Mouse (Mus musculus) forebrain, embryonic 12.5 days (tissue): ENCODE results near the gene Ppp2r2d. TPM values are rescaled to one million over a fixed set of nuclear protein-coding genes. Genes with fewer than 3 reads are reported as not detected.
A peak's percentile ranks its signal among the peaks of the same experiment; 100 is the strongest.

Experiments used
- ATAC-seq: fragments of 200-750 bp; cut with Nextera tagmentation; 2 replicates; pipeline ENCODE4 v1.8.0; 2017; ENCODE audit warnings: moderate TSS enrichment; ENCODE audit not compliant: low FRiP score
- H3K27ac ChIP-seq: fragments of 300-500 bp; sonication (generic); 2 replicates; pipeline ENCODE4 v1.5.1; 2016; ENCODE audit warnings: mild to moderate bottlenecking
- H3K27me3 ChIP-seq: fragments of 300-500 bp; sonication (generic); 2 replicates; pipeline ENCODE4 v1.6.1; 2016; ENCODE audit warnings: mild to moderate bottlenecking
- H3K36me3 ChIP-seq: fragments of 300-500 bp; sonication (generic); replicated peaks from 2 replicates; pipeline ENCODE4 v1.6.1; 2016; ENCODE audit warnings: mild to moderate bottlenecking
- H3K4me1 ChIP-seq: fragments of 300-500 bp; sonication (generic); 2 replicates; pipeline ENCODE4 v1.6.1; 2016
- H3K4me2 ChIP-seq: fragments of 300-500 bp; sonication (generic); 2 replicates; pipeline ENCODE4 v1.6.1; 2016; ENCODE audit warnings: mild to moderate bottlenecking, moderate library complexity
- H3K4me3 ChIP-seq: fragments of 300-500 bp; sonication (generic); replicated peaks from 2 replicates; pipeline ENCODE4 v1.5.1; 2016; ENCODE audit warnings: mild to moderate bottlenecking
- H3K9ac ChIP-seq: fragments of 300-500 bp; sonication (generic); 2 replicates; pipeline ENCODE4 v1.6.1; 2016; ENCODE audit warnings: mild to moderate bottlenecking
- H3K9me3 ChIP-seq: fragments of 300-500 bp; sonication (generic); 2 replicates; pipeline ENCODE4 v1.6.1; 2016
- WGBS: fragments of 180-500 bp; shearing (Covaris S2); methylation state at CpG from one replicate; pipeline ENCODE4 v1.1.7; 2016; 5-methylcytosine and 5-hydroxymethylcytosine counted together
- polyA plus RNA-seq: library from polyadenylated mRNA; unstranded; fragments of >200 nt; fragmentation: Nextera tagmentation; extraction: Ambion mirVana; gene quantifications from 2 replicates; pipeline ENCODE4 v1.2.1, GENCODE M21; 2016

Ppp2r2d gene
- polyA plus RNA-seq, 1 experiment from 2014 or later, result 68.4 TPM

DNA sequence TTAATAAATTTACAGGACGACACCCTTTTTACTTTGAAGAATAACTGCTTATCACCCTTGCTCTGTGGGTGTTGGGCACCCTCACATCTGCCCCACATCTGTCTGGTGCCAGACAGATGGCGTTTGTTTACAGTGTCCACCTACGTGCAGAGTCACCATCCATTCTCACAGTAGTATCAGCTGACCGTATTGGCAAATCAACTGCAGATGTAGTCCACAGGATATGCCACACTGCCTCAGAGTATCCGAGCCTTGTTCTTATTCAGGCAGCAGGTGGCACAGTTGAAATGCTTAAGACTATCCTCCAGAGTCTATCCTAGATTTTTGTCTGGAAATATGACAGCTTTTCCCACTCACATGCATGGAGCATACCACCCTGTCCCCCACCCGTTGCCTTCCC, 21.4 kb downstream of the Ppp2r2d start:
- 84% methylated on average over 6 of the region's 6 CpGs for WGBS
- Histone ChIP-seq H3K4me1 (no peaks in the 10 kb centered on the region; the same call in 1 of the 2 replicates), H3K36me3 (peaks cover 51% of the 10 kb centered on the region)

DNA sequence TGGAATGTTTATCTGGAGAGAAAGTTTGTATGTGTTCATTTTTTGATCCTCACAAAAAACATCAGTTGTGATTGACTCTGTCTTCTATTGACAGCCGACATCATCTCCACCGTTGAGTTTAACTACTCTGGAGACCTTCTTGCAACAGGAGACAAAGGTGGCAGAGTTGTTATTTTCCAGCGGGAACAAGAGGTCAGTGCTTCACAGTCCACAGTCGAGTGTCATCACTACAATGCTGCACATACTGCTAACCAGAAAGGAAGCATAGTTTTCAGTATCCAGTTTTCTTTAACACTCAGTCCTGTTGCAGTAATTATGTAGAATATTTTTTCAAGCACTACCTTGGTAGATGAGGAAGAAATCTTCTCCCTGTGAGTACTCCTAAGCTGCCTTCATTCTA, 22.4 kb downstream of the Ppp2r2d start:
- Histone ChIP-seq H3K9ac (no peak overlapping the region), H3K4me2 (no peak overlapping the region), H3K4me1 (no peaks in the 10 kb centered on the region; the same call in 1 of the 2 replicates), H3K9me3 (no peaks in the 10 kb centered on the region), H3K27ac (no peak overlapping the region), H3K4me3 (no peak overlapping the region), H3K27me3 (no peaks in the 10 kb centered on the region), H3K36me3 (peaks cover 61% of the 10 kb centered on the region)
- WGBS, result 93% methylated on average over 4 of the region's 4 CpGs
- no peak for ATAC-seq

More for the DNA sequence above, 21.4 kb downstream of the Ppp2r2d start:
- Histone ChIP-seq H3K27me3 (no peaks in the 10 kb centered on the region), H3K4me3 (no peak overlapping the region), H3K4me2 (no peak overlapping the region), H3K9ac (no peak overlapping the region), H3K27ac (no peak overlapping the region), H3K9me3 (no peaks in the 10 kb centered on the region)
- no peak for ATAC-seq

- H3K36me3 ChIP-seq, result peaks cover 94% of the 10 kb centered on the region
- no peak for ATAC-seq
- no peak overlapping the region for H3K27ac ChIP-seq
- H3K27me3 ChIP-seq, result no peaks in the 10 kb centered on the region
- H3K4me2 ChIP-seq, result no peak overlapping the region
- H3K9ac ChIP-seq, result no peak overlapping the region
- WGBS, result 85% methylated on average over 3 of the region's 3 CpGs
- no peak overlapping the region for H3K4me3 ChIP-seq
- no peaks in the 10 kb centered on the region for H3K4me1 ChIP-seq
- H3K9me3 ChIP-seq, result no peaks in the 10 kb centered on the region
These were observed 27.1 kb downstream of the Ppp2r2d start for GRCm38 (mm10) chr7:138872956-138873355.

DNA sequence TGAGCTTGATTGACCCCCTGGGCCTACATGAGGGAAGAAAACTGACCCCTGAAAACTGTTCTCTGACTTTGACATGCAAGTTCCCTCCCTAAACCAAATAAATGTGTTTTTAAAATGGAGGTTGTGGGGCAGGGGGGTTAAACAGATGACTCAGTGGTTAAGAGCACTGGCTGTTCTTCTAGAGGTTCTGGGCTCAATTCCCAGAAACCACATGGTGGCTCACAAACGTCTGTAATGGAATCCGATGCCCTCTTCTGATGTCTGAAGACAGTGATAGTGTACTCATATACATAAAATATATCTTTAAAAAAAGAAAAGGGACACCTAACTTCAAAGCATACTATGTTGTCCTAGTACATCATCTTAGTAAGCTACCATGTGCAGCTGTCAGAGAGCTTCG, 29.2 kb downstream of the Ppp2r2d start:
- no peak for ATAC-seq
- Histone ChIP-seq H3K9me3 (no peaks in the 10 kb centered on the region), H3K4me3 (no peak overlapping the region), H3K27ac (no peak overlapping the region), H3K4me2 (no peak overlapping the region), H3K4me1 (no peaks in the 10 kb centered on the region), H3K36me3 (peaks cover 97% of the 10 kb centered on the region), H3K9ac (no peak overlapping the region), H3K27me3 (no peaks in the 10 kb centered on the region)
- 92% methylated on average over 3 of the region's 3 CpGs for WGBS

DNA sequence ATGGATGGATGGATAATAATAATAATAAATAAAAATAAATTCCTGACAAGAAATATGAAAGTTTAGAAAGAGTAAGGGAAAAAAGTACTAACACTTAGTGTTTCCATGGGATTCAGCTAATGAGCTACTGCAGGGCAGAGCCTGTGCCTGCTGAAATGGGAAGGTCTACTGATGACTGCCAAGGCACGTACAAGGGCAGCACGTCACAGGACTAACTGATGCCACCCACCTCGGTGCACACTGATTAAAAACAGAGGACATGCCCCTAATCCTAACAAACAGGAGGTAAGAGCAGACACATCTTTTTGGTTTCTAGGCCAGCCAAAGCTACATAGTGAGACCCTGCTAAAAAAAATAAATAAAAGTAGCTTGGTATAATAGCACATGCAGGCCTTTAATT, 37.8 kb downstream of the Ppp2r2d start:
- 98% methylated on average over 3 of the region's 3 CpGs for WGBS
- Histone ChIP-seq H3K4me2 (no peak overlapping the region), H3K4me3 (no peak overlapping the region), H3K27me3 (no peaks in the 10 kb centered on the region), H3K9ac (no peak overlapping the region), H3K4me1 (no peaks in the 10 kb centered on the region), H3K9me3 (no peaks in the 10 kb centered on the region), H3K27ac (no peak overlapping the region), H3K36me3 (peaks cover 67% of the 10 kb centered on the region)
- ATAC-seq, result no peak

DNA sequence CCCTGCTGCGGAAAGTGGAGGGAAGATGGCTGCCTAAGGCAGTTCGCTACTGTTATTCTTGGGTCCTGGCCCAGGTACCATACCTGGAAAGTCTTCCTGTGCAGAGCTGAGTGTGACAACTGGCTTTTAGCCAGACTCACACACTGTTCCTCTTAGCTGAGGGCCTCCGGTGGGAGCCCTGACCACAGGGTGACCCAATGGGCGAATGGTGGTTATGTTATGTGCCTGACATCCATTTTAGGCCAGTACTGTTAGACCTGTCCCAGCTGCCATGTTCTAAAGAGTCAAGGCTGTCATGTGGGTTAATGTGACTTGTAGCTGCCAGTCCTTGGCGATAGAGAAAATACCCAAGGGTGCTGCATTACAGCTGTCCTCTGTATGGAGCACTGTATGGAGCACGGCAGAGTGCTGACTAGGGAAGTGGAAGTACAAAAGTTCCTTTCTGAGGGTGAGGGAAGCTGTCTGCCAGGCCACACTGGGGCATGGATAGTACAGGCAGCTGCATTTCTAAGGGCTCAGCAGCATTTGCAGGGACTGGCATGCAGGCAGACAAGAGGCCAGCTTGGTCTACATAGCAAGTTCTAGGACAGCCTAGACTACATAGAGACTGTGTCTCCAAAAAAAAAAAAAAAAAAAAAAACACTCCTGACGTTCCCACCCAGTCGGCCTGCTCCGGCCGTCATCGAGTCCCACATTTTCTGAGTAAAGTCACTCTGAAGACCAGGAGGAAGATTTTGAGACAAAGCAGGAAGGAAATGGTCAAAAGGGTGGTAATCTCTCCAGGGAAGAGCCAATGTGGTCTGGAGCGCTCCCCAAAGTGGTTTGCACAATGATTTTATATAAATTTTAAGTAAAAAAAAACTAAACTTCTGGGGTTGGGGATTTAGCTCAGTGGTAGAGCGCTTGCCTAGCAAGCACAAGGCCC, 39.7 kb downstream of the Ppp2r2d start:
- Histone ChIP-seq H3K36me3 (peaks cover 48% of the 10 kb centered on the region), H3K27me3 (no peaks in the 10 kb centered on the region), H3K4me2 (no peak overlapping the region), H3K4me3 (no peak overlapping the region), H3K4me1 (no peaks in the 10 kb centered on the region), H3K27ac (no peak overlapping the region), H3K9ac (no peak overlapping the region), H3K9me3 (no peaks in the 10 kb centered on the region)
- WGBS, result 91% methylated on average over 12 of the region's 13 CpGs
- no peak for ATAC-seq

- no peak overlapping the region for H3K4me3 ChIP-seq
- no peaks in the 10 kb centered on the region for H3K4me1 ChIP-seq
- H3K27ac ChIP-seq, result no peak overlapping the region
- H3K27me3 ChIP-seq, result no peaks in the 10 kb centered on the region
- peaks cover 23% of the 10 kb centered on the region for H3K36me3 ChIP-seq
- no peak for ATAC-seq
- 75% methylated on average over 2 of the region's 2 CpGs for WGBS
- no peak overlapping the region for H3K4me2 ChIP-seq
- no peaks in the 10 kb centered on the region for H3K9me3 ChIP-seq
- H3K9ac ChIP-seq, result no peak overlapping the region
These were observed 52.2 kb downstream of the Ppp2r2d start for GRCm38 (mm10) chr7:138898122-138898521.

DNA sequence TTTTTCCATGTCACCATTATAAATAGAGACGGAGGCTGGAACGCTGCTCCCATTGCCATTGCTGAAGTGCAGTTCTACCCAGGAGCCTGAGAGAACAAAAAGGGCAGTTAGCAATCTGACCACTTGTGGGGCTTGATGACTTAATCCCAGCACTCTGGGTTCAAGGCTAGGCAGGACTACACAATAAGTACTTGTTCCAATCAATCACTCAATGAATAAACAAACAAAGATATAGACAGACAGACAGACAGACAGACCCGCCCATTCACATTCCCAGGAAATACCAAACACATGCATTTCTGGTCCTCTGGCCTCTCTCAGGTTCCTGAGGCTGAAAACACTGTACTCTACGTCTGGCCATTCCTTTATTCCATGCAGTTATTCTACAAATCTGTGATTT, 52.9 kb downstream of the Ppp2r2d start:
- WGBS, result 75% methylated on average over 4 of the region's 4 CpGs

GRCm38 (mm10) chr7:138903886-138904435, 58.1 kb downstream of the Ppp2r2d start:
- no peak for ATAC-seq
- WGBS, result 88% methylated on average over 7 of the region's 7 CpGs
- H3K9me3 ChIP-seq, result no peaks in the 10 kb centered on the region
- peaks cover 23% of the 10 kb centered on the region for H3K4me1 ChIP-seq
- H3K36me3 ChIP-seq, result no peaks in the 10 kb centered on the region
- H3K27me3 ChIP-seq, result 0 out of 2 replicates have a peak, but pooled peaks cover 4% of the 10 kb centered on the region
- no peak overlapping the region for H3K27ac ChIP-seq
- no peak overlapping the region for H3K9ac ChIP-seq
- no peak overlapping the region for H3K4me2 ChIP-seq
- H3K4me3 ChIP-seq, result no peak overlapping the region

More for the DNA sequence above, 52.9 kb downstream of the Ppp2r2d start:
- no peak overlapping the region for H3K4me3 ChIP-seq
- H3K27me3 ChIP-seq, result no peaks in the 10 kb centered on the region
- no peak overlapping the region for H3K9ac ChIP-seq
- peaks cover 18% of the 10 kb centered on the region for H3K36me3 ChIP-seq
- no peak overlapping the region for H3K27ac ChIP-seq
- no peak for ATAC-seq
- no peaks in the 10 kb centered on the region for H3K4me1 ChIP-seq
- no peak overlapping the region for H3K4me2 ChIP-seq
- H3K9me3 ChIP-seq, result no peaks in the 10 kb centered on the region

GRCm38 (mm10) chr7:138906441-138906840, 60.6 kb downstream of the Ppp2r2d start:
- Histone ChIP-seq H3K36me3 (no peaks in the 10 kb centered on the region), H3K4me1 (peaks cover 30% of the 10 kb centered on the region), H3K9ac (no peak overlapping the region), H3K27me3 (peaks cover 9% of the 10 kb centered on the region), H3K9me3 (no peaks in the 10 kb centered on the region), H3K27ac (no peak overlapping the region), H3K4me3 (no peak overlapping the region), H3K4me2 (peak overlapping the region; percentile 36; the same call in 1 of the 2 replicates)
- ATAC-seq, result no peak
- 94% methylated on average over 1 of the region's 1 CpGs for WGBS

DNA sequence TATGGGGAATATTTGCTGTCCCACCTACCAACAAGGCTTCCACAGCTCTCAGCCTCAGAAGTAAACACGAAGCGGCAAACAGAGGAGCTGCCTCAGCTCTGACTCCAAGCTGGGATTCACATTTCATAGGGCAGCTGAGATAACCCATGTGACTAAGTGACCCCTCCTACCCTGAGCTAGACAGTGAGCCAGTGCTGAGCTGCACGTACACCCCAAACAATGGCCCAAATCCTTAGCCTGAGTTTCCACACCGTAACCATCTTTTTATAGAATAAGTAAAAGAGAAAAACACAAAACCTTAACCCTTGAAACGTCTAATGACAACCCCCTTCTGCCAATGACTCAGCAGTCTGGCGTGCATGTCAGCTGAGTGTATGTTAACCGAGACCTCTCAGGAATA, 61.2 kb downstream of the Ppp2r2d start:
- peak overlapping the region; percentile 5; the same call in 1 of the 2 replicates for H3K27ac ChIP-seq
- 12% methylated on average over 7 of the region's 7 CpGs for WGBS

GRCm38 (mm10) chr7:138907976-138908375, 62.1 kb downstream of the Ppp2r2d start:
- Histone ChIP-seq H3K4me3 (peak overlapping the region; percentile 76; the same call in 1 of the 2 replicates), H3K9me3 (no peaks in the 10 kb centered on the region), H3K27ac (no peak overlapping the region), H3K4me2 (peak overlapping the region; percentile 84), H3K27me3 (peaks cover 9% of the 10 kb centered on the region), H3K36me3 (no peaks in the 10 kb centered on the region), H3K9ac (no peak overlapping the region), H3K4me1 (peaks cover 30% of the 10 kb centered on the region)
- WGBS, result 53% methylated on average over 5 of the region's 5 CpGs
- ATAC-seq, result no peak

More for the DNA sequence above, 61.2 kb downstream of the Ppp2r2d start:
- peak overlapping the region; percentile 10; the same call in 1 of the 2 replicates for H3K4me3 ChIP-seq
- H3K4me1 ChIP-seq, result peaks cover 30% of the 10 kb centered on the region
- H3K4me2 ChIP-seq, result peak overlapping the region; percentile 36
- H3K27me3 ChIP-seq, result peaks cover 9% of the 10 kb centered on the region
- no peak for ATAC-seq
- no peak overlapping the region for H3K9ac ChIP-seq
- no peaks in the 10 kb centered on the region for H3K9me3 ChIP-seq
- H3K36me3 ChIP-seq, result no peaks in the 10 kb centered on the region
